Mouse (Mus musculus) lung, adult 2 months (tissue): ENCODE results near the gene Olfr223. TPM values are rescaled to one million over a fixed set of nuclear protein-coding genes. Genes with fewer than 3 reads are reported as not detected.
"Not testable (repeated sequence)": the region's sequence is repeated elsewhere in the genome, so short reads cannot be mapped to it uniquely, and the experiment has no call there.

Experiments
- DNase-seq: peaks from one replicate; pipeline ENCODE4 v3.0.0; 2022
- H3K4me1 ChIP-seq: fragments of 200-500 bp; 2 replicates; pipeline ENCODE4 v1.6.1; 2011; ENCODE audit warnings: low read length; ENCODE audit not compliant: control insufficient read depth, insufficient read depth
- H3K4me3 ChIP-seq: fragments of 200-500 bp; replicated peaks from 2 replicates; pipeline ENCODE3; 2011; ENCODE audit warnings: low read depth, mild to moderate bottlenecking, control low read depth, low read length; ENCODE audit errors: extremely low read depth
- CTCF ChIP-seq: fragments of 200-500 bp; IDR thresholded peaks from 2 replicates; pipeline ENCODE4 v1.5.1; 2011; ENCODE audit warnings: mild to moderate bottlenecking, low read length, control low read depth; ENCODE audit not compliant: insufficient read depth
- POLR2A ChIP-seq: fragments of 200-500 bp; IDR thresholded peaks from 2 replicates; pipeline ENCODE4 v1.6.1; 2011; ENCODE audit warnings: low read depth, mild to moderate bottlenecking, control low read depth, low read length, borderline replicate concordance; ENCODE audit errors: extremely low read depth
- WGBS: fragments of 180-500 bp; shearing (Covaris S2); methylation state at CpG from one replicate; pipeline ENCODE4 v1.1.7; 2018; 5-methylcytosine and 5-hydroxymethylcytosine counted together
- polyA plus RNA-seq: library from polyadenylated mRNA; depleted of rRNA; stranded (reverse); fragments of >200 nt; gene quantifications from 2 replicates; pipeline ENCODE4 v1.2.3, GENCODE M21; 2012

Gene Olfr223
- polyA plus RNA-seq, 1 experiment: not detected

- Histone ChIP-seq H3K4me1 (peaks cover 7% of the 10 kb centered on the region), H3K4me3 (no peak overlapping the region)
- DNase-seq: no peak
- TF ChIP-seq CTCF: no peak
- no peak for TF ChIP-seq POLR2A
- WGBS: 63% methylated on average over 4 of the region's 4 CpGs
Measured at GRCm38 (mm10) chr11:59631980-59632379, 38.9 kb upstream of the Olfr223 start.

- 68% methylated on average over 5 of the region's 5 CpGs for WGBS
- Histone ChIP-seq H3K4me3 (no peak overlapping the region), H3K4me1 (no peaks in the 10 kb centered on the region; the same call in none of the 2 replicates)
- TF ChIP-seq POLR2A (no peak), CTCF (no peak)
- DNase-seq: no peak
Measured at GRCm38 (mm10) chr11:59629871-59630270, 36.8 kb upstream of the Olfr223 start.

GRCm38 (mm10) chr11:59628177-59628576 is 35.1 kb upstream of the Olfr223 start:
- WGBS: 75% methylated on average over 5 of the region's 5 CpGs
- no peak overlapping the region for H3K4me3 ChIP-seq
- H3K4me1 ChIP-seq: no peaks in the 10 kb centered on the region
- TF ChIP-seq POLR2A (no peak), CTCF (no peak)
- DNase-seq: no peak

- no peaks in the 10 kb centered on the region for H3K4me1 ChIP-seq
- H3K4me3 ChIP-seq: no peak overlapping the region
- TF ChIP-seq POLR2A: no peak
- WGBS: 76% methylated on average over 7 of the region's 7 CpGs
- DNase-seq: no peak
Measured at GRCm38 (mm10) chr11:59626192-59626591, 33.1 kb upstream of the Olfr223 start.

GRCm38 (mm10) chr11:59624017-59624630 is 31.0 kb upstream of the Olfr223 start:
- Histone ChIP-seq H3K4me1 (no peaks in the 10 kb centered on the region), H3K4me3 (no peak overlapping the region)
- 23% methylated on average over 6 of the region's 6 CpGs for whole genome bisulfite sequencing
- DNase-seq: peak; percentile 55
- TF ChIP-seq CTCF (peak; percentile 81), POLR2A (no peak)

- Histone ChIP-seq H3K4me1 (no peaks in the 10 kb centered on the region), H3K4me3 (no peak overlapping the region)
- WGBS: 37% methylated on average over 3 of the region's 3 CpGs
- no peak for TF ChIP-seq CTCF
- TF ChIP-seq POLR2A: no peak
- DNase-seq: no peak
Measured at GRCm38 (mm10) chr11:59622214-59622613, 29.1 kb upstream of the Olfr223 start.

- not testable (repeated sequence) for H3K4me3 ChIP-seq, H3K4me1 ChIP-seq, DNase-seq
- 82% methylated on average over 2 of the region's 2 CpGs for WGBS
Measured at GRCm38 (mm10) chr11:59616986-59617385, 23.9 kb upstream of the Olfr223 start.

- WGBS: 18% methylated on average over 4 of the region's 4 CpGs
- no peak for DNase-seq
Measured at GRCm38 (mm10) chr11:59614120-59614519, 21.0 kb upstream of the Olfr223 start.

GRCm38 (mm10) chr11:59611646-59612045 is 18.6 kb upstream of the Olfr223 start:
- no peak for DNase-seq
- Histone ChIP-seq H3K4me1 (peaks cover 2% of the 10 kb centered on the region; the same call in 1 of the 2 replicates), H3K4me3 (no peak overlapping the region)
- WGBS: 60% methylated on average over 5 of the region's 5 CpGs
- no peak for TF ChIP-seq POLR2A
- no peak for TF ChIP-seq CTCF

More at GRCm38 (mm10) chr11:59614120-59614519, 21.0 kb upstream of the Olfr223 start:
- H3K4me3 ChIP-seq: no peak overlapping the region
- H3K4me1 ChIP-seq: peaks cover 2% of the 10 kb centered on the region; the same call in 1 of the 2 replicates
- TF ChIP-seq POLR2A (no peak), CTCF (peak; percentile 43; the same call in 1 of the 2 replicates)

GRCm38 (mm10) chr11:59602287-59602686 is 9.2 kb upstream of the Olfr223 start:
- TF ChIP-seq POLR2A (no peak), CTCF (no peak)
- WGBS: 45% methylated on average over 1 of the region's 1 CpGs
- DNase-seq: no peak
- Histone ChIP-seq H3K4me3 (no peak overlapping the region), H3K4me1 (no peaks in the 10 kb centered on the region)
